Mouse (Mus musculus): ENCODE measurements around the gene Cenpo.

Gene Cenpo

DNA sequence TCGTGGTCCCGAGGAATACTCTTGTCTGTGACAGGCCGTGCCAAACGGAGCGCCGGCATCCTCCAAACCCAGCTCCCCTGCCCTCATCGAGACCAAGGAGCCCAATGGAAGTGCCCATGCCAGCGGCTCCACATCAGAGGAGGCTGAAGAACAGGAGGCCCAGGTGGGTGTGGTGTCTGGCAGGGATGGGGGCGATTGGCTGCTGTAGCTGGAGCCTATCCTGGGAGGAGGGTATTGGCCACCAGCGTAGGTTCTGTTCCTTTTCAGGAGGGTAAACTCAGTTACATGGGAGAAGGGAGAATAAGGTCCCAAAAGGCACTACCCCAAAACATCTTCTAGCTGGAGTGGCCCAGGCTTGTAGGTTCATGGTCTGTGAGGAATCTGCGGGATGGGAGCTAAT, 34.8 kb downstream of the Cenpo start:
- DNase-seq (ENCODE audit: low read depth in 2 of 2, low spot score in 2 of 2): no peak

DNA sequence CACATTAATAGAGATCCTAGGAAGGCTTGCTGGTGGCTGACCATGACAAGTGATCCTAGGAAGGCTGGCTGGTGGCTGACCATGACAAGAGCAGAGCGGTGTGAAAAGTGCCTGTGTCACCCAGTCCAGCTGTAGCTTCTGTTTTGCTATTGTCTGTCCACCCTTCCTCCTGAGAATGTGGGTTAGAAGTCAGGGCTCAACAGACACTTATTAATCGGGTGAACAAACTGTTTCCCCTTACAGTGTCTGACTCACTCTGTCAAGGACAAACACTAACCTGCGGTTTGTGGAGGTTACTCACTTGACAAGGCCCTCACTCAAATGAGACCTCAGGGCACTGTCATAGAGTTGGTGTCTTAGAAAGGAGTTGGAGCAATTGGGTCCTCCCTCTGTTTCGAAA, 35.4 kb downstream of the Cenpo start:
- DNase-seq (ENCODE audit: low read depth in 2 of 2, low spot score in 2 of 2): no peak

DNA sequence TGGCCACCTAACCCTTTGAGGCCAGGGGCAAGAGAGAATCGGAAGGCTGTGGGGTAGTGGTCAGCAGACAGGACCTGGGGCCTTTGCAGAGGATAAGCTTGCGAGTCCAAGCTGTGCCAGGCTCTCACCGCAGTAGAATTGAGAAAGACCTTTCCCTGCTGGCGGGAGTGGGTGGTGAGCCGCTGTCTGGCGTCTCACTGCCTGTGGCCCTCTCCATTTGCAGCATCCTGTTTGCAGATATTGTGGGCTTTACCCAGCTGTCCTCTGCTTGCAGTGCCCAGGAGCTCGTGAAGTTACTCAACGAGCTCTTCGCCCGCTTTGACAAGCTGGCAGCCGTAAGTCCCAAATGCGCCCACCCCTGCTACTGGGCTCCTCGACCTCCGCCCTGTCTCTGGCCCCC, 39.5 kb downstream of the Cenpo start:
- no peak for DNase-seq (ENCODE audit: low read depth in 2 of 2, low spot score in 2 of 2)

DNA sequence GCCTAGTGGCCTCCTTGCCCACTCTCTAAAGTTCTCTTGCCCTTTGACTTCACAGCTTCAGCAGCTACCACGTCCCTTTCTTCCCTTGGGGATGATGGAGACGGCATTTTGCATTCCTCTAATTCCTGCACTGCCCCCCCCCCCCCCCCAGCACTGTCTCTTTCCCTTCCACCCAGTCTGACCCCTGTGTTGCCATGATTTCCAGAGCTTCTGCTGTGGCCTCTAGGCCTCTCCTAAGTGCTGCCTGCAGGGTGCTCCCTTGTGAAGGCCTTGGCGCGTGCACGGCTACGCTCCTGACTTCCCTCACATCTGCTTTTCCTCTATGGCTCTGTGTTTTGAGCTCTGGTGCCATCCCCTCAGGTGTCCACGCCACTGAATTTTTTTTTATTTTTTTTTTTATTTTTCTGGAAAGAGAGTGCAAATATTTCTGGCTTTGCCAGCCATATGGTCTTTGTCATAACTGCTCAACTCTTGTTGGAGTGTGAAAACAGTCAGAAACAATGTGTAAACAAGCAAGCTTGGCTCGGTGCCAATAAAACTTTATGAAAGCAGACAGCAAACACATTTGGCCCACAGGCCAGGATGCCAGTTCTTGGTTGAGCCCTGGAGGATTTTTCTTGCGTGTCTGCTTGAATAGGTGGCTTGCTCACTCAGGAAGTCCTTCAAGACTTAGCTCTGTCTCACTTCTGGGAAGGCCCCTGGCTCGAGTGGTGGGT, 40.9 kb downstream of the Cenpo start:
- DNase-seq (ENCODE audit: low read depth in 2 of 2, low spot score in 2 of 2): no peak

DNA sequence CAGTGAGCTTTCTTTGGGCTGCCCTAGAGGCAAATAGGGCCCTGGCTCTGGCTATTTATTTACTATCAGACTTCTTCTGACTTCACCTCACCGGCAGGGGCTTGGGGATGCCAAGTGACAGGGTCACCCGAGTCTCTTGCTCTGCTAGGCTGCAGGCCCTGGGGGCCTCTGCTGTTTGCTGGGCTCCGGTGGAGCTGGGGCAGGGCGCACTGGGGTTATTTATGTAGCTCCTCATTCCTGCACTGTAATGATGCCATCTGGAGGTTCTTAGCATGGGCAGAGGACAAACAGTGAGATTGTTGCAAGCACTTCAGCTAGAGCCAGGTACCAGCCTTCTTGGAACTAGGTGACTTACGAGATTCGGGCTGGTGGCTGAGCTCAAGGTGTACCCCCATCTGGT, 41.6 kb downstream of the Cenpo start:
- no peak for DNase-seq (ENCODE audit: low read depth in 2 of 2, low spot score in 2 of 2)

DNA sequence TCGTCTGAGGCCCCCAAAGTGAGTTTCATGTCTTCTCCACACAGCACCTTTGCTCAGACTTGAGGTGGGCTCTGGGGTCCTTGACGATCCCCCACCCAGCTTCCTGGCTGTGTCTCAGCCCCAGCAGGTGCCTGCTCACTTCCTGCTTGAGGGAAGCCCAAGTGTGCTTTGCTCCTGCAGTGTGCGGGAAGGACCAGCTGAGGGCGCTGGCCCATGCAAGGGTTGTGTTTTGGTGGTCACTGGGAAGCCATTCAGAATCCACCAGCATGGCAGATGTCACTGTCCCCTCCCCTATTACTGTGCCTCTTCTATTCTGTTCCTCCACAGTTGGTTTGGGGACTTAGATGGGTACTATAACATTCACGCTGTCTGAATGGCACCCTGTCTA, 45.0 kb downstream of the Cenpo start:
- DNase-seq (ENCODE audit: low read depth in 2 of 2, low spot score in 2 of 2): no peak

DNA sequence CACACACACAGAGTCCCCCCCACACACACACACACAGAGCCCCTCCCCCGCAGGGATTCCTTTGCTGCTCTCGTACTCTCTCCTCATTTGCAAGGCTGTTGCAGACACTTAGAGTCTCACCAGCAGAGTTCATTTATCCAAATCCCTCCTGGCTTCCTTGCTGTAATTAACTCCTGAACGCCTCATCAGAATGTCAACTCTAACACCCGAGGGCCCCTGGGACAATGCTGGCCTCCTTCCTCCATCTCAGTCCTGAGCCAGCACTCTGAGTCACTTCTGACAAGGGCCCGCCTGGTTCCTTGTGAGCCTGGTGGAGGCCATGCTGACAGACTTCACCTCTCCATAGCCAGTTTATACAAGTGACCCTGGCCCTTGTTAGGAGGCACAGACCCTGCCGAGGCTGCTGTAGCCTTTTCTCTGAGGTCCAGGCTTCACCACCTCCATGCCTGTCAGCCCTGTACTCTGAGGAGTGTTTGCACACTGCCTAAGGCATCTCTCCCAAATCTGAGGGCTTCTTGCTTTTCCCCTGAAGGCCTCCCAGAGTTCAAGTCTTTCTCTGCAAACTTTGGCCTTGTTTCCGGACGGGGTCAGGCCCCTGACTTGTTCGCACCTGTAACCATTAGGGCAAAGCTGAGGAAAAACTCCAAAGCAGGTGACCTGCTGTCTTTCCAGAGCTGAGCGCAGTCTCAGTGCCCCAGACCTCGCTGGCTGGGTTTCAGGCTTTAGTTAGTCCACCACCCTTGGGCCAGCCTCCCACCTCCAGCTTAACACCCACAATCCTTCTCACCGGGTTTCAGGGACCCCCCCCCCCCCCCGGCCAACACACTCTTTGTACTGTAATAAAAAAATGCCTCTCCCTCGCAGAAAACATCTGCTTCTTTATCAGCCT, 45.7 kb downstream of the Cenpo start:
- no peak for DNase-seq (ENCODE audit: low read depth in 2 of 2, low spot score in 2 of 2)

DNA sequence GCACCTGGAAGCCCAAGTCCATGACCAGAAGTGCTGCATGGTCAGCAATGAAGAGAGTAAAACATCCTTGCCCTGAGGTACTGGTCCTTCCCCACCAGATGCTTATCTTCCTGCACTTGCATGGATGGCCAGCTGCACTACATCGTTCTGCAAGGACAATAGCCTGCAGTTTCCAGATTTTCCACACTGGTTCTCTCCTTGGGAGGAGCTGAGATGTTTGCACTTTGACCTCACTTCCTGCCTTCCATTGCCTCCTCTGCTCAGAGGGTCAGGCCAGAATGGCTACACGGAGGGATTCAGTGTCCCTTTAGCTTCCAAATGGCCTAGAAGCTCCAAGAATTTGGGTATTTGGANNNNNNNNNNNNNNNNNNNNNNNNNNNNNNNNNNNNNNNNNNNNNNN, 49.4 kb downstream of the Cenpo start:
- DNase-seq (ENCODE audit: low read depth in 2 of 2, low spot score in 2 of 2): no peak

DNA sequence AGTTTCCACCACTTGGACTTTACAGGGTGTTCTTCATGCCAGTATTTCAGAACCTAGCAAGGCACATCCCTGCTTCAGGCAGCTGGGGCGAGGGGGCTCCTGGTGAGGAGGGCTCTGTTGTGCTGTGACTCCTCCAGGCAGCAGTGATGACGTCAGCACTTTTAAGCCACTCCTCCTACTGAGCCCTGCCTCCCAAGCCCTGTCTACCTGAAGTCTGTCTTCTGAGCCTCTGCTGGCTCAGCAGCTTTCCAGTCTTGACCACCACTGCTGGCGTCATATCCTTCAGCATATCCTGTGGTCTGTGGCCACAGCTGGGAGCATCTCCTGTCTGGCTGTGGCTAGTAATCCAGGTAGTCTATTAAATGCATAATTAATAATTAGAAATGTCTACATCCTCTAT, 53.6 kb downstream of the Cenpo start:
- DNase-seq (ENCODE audit: low read depth in 2 of 2, low spot score in 2 of 2): no peak

DNA sequence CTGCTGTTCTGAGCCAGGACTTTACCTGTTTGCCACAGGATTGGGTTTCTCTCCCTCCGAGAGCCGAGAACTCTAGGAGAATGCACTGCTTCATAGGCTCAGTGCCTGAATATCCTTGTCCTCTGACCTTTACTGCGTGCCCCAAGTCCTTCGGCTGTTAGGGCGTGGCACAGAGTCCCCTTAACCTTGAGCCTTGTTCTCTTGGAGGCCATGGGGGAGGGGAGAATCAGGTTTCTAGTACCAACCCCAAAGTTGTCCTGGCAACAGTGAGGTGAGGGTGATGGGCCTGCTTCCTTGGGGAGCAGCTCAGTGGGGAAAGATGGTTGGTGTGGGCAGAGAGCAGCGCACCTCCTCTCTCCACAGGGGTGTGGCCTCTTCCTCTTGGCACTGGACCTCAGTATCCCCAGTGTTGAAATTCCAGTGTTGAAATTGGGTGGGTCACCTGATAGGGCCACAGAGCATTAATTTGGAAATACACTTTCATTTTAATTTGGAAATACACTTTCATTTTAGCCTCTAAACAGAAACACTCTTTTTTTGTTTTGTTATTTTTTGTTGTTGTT, 54.3 kb downstream of the Cenpo start:
- no peak for DNase-seq (ENCODE audit: low read depth in 2 of 2, low spot score in 2 of 2)

DNA sequence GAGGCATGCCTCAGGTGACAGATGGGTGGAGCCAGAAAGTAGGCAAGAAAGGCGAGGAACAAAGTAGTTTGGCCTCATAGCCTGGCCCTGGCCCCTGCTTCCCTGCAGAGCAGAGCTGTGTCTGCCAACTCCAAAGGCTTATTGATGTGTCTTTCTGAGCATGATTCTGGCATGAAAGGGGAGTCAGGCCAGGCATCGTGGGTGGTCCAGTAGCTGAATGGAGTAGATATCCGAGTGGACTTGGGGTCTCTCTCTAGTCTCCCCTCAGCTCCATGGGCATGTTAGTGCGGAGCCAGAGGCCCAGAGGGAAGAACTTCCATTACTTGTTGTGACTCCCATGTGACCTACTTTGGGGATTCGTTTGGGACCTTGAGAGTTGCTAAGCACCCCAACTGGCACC, 55.3 kb downstream of the Cenpo start:
- DNase-seq (ENCODE audit: low read depth in 2 of 2, low spot score in 2 of 2): no peak

DNA sequence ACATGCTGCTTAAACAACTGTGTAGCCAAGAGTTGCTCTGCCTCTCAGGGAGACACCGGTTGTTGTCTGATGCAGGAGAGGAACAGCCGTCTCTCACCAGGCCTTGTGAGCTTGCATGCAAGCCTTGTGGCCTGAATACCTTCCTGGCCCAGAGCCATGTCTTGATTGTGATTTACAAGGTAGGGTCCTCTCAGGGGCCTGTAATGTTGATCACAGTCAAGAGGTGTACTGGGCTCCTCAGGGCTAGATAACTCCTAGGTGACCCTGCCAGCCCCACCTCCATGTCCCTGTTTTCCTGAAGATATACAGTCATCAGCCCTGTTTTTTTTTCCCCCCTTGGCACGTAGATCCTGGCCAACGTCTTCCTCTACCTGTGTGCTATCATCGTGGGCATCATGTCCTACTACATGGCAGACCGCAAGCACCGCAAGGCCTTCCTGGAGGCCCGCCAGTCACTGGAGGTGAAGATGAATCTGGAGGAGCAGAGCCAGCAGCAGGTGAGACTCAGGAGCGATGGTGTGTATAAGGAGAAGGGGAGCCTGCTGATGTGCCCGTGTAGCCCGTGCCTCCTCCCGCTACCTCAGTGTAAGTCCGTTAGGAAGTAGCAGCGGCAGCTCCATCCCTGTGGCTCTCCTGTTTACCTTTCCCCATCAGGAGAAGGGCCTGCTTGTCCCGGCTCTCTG, 60.8 kb downstream of the Cenpo start:
- DNase-seq (ENCODE audit: low read depth in 2 of 2, low spot score in 2 of 2): no peak

DNA sequence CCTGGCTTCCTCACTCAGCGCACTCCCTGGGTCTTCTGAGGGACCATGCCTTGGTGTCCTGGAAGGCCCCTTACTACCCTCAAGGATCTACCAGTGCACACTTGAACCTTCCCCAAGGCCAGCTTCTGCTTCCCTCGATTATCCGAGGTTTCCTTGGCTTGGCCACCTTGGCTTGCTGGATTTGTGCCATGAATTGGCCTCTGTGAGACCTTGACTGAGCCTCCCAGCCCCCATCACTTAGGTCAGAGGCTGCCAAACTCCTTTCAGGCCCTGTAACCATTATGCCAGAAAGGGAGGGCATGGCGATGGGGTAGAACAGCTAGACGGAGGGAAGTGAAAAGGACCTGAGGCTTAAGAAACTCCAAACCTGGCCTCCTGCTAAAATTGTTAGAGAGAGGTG, 64.5 kb downstream of the Cenpo start:
- no peak for DNase-seq (ENCODE audit: low read depth in 2 of 2, low spot score in 2 of 2)

DNA sequence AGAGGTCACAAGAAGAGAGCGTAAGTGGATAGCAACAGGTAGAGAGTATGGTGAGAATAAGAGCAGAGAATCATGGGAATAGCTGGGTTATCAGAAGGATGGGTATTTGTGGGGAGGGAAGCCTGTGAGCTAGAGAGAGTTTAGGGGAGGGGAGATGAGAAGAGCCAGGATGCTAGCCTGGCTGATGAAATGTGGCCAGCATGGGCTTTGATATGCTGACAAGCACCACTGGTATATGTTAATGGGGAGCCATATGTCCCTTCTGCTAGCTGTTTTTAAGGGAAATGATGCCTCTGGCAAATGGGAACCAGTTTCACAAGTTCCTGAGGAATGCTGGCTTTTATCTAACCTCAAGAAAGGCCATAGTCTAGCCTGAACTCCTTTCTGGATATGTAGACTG, 65.0 kb downstream of the Cenpo start:
- no peak for DNase-seq (ENCODE audit: low read depth in 2 of 2, low spot score in 2 of 2)

DNA sequence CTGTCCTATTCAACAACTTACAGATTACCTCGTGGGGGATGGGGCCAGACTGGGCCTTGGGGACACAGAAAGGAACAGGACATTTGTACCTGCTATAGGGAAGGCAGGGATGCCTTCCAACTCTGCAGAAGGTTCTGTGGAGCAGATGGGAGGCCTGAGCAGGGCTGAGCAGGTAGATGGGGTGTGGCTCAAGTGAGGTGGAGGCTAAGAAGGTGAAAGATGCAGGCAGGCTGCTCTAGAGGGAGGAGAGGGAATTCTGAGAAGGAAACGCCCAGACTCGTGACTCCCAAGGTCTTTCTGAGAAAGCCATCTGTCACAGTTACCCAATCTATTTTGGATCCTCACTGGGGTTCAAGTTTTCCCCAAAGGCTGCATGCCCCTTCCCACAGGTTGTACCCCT, 67.1 kb downstream of the Cenpo start:
- no peak for DNase-seq (ENCODE audit: low read depth in 2 of 2, low spot score in 2 of 2)

DNA sequence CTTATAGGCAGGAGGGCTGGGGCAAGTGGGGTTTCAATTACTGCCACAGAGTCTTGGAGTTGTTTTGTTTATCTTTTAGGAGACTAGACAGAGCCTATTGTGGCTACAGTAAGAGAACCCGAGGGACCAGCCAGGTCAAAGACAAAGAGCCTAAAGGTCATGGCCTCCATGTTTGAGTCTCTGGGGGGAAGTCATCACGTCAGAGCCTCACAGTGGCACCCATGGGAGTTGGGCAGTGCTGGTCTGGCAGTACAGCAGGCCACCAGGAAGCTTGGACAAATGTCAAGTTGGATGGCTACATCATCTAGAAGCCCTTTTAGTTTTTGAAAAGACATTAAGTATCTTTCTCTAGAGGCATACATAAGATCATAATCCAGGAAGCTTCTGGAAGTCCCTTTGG, 71.2 kb downstream of the Cenpo start:
- no peak for DNase-seq (ENCODE audit: low read depth in 2 of 2, low spot score in 2 of 2)

DNA sequence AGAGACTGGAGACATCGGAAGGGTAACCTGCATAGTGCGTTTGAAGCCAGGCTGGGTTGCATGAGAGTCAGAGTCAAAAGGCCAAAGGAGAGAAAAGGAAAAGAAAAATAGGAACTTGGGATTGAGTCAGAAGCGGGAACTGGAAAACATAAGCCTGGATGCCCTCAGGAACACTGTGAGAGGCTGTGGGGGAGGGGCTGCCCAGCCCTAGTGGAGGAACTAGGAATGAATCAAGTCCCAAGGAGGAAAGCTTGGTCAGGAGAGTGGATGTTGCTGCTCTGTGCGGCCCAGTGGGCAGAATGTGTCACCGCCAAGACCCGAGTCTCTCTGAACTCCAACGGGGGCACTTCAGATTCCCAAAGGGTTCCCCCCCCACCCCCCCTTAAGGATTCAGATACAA, 73.8 kb downstream of the Cenpo start:
- DNase-seq (ENCODE audit: low read depth in 2 of 2, low spot score in 2 of 2): no peak

DNA sequence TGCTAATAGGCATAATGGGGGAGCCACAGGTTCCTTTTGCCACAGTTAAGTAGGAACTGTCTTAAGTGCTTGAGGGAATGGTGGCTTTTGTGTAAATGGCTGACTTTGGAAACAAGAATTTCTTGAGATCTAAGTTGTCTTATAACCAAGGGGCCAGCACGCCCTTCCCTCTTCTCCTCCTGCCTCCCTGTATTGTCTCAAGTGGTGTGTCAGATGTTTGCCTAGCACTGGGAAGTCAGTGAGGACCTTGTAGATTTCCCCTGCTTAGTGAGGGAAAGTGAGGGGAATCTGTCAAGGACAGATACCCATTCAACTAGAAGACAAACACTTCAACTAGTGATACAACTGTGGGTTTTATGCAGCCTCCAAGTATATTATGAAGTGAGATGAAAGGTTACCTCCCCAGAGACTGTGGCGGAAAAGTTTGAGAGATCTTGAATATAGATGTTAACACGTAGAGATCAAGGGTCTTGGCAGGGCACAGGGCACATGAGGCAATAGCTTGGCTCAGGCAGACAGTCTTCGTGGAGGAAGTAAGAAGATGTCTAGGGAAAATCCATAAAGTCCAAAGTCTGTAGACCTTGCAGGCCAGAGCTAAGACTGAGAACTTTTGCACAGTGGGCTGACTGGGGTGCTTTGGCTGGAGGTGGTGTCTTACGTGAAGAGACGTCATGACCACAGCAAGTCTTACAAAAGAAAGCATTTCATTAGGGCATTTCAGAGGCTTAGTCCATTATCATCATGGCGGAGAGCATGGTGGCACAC, 75.0 kb downstream of the Cenpo start:
- no peak for DNase-seq (ENCODE audit: low read depth in 2 of 2, low spot score in 2 of 2)

DNA sequence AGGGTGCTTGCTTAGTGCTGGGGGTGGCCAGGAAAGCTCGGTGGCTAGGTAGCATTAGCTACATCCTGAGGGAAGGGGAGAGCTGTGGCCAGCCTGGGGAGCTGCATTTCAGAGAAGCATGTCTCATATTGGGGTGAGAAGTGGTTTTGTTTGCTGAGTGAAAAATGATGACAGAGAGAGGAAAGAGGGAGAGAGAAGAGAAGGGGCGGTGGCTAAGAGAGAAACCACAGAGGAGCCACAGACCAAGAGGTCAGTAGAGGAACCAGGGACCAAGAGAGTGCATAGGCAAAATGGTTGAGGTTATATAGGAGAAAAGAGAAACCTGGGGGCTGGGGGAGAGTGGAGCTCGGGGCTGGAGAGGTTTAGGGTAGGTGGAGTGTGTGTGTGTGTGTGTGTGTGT, 75.9 kb downstream of the Cenpo start:
- DNase-seq (ENCODE audit: low read depth in 2 of 2, low spot score in 2 of 2): no peak

DNA sequence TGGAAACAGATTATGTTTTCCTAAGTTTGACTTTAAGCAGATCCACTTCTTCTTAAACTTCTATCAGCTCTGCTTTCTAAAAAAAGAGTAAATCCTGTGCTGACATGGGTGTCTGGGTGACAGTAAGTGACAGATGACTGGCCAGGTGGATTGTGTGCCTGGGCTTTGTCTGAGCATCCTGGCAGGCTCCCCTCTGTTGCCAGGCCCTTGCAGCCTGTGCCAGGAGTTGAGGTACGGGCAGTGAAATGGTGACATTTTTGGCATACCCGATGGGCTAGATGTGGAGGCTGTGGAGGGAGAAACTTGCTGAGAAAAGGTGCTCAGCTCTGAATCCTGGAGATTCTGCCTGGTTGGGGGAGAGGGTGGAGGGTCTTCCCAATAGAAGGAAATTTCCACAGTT, 76.6 kb downstream of the Cenpo start:
- no peak for DNase-seq (ENCODE audit: low read depth in 2 of 2, low spot score in 2 of 2)

DNA sequence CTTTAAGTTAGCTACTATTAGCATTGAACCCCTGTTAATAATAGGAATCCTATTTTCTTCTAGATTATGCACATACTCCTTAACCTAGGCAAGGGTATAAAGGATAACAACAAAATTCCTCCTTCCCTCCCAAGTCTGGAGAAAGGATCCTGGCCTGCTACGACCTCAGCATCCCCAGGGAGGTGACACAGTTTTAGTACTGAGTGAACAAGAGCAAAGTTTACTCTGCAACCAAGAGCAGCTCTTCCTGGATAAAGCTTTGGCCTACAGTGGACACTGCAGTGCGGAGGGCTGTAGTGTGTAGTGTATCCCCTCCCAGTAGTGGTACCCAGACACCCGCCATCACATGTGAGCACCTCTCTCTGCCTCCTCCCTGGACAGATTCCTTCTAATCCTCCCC, 82.1 kb downstream of the Cenpo start:
- no peak for DNase-seq (ENCODE audit: low read depth in 2 of 2, low spot score in 2 of 2)
